Mouse (Mus musculus): ENCODE results near the gene Tdrd3.
A peak's percentile ranks its signal among the peaks of the same experiment; 100 is the strongest.

Gene Tdrd3

GRCm38 (mm10) chr14:87455630-87456175 lies 39.3 kb downstream of the Tdrd3 start:
- no peak for DNase-seq

- DNase-seq: no peak
These were observed 43.3 kb downstream of the Tdrd3 start for GRCm38 (mm10) chr14:87459777-87460176.

- no peak for DNase-seq
These were observed 45.1 kb downstream of the Tdrd3 start for GRCm38 (mm10) chr14:87461543-87461942.

- peak; percentile 88 to 92 for DNase-seq
These were observed 47.7 kb downstream of the Tdrd3 start for GRCm38 (mm10) chr14:87463963-87464654.

- no peak for DNase-seq
These were observed 48.2 kb downstream of the Tdrd3 start for GRCm38 (mm10) chr14:87464655-87465054.

- no peak for DNase-seq
These were observed 51.1 kb downstream of the Tdrd3 start for GRCm38 (mm10) chr14:87467586-87467985.

GRCm38 (mm10) chr14:87471521-87471920 lies 55.1 kb downstream of the Tdrd3 start:
- DNase-seq: no peak

- DNase-seq: no peak
These were observed 56.3 kb downstream of the Tdrd3 start for GRCm38 (mm10) chr14:87472782-87473181.

- no peak for DNase-seq
These were observed 59.4 kb downstream of the Tdrd3 start for GRCm38 (mm10) chr14:87475721-87476359.

- DNase-seq: no peak
These were observed 62.0 kb downstream of the Tdrd3 start for GRCm38 (mm10) chr14:87478339-87478951.

- DNase-seq: no peak
These were observed 69.4 kb downstream of the Tdrd3 start for GRCm38 (mm10) chr14:87485888-87486287.

GRCm38 (mm10) chr14:87497955-87498594 lies 81.6 kb downstream of the Tdrd3 start:
- no peak for DNase-seq

- DNase-seq: no peak
These were observed 89.5 kb downstream of the Tdrd3 start for GRCm38 (mm10) chr14:87505924-87506323.

GRCm38 (mm10) chr14:87515281-87515680 lies 98.8 kb downstream of the Tdrd3 start:
- DNase-seq: no peak

- no peak for DNase-seq
These were observed 100.9 kb downstream of the Tdrd3 start for GRCm38 (mm10) chr14:87517381-87517780.

- DNase-seq: no peak
These were observed 115.4 kb downstream of the Tdrd3 start for GRCm38 (mm10) chr14:87531847-87532246.

- DNase-seq: no peak
These were observed 120.8 kb downstream of the Tdrd3 start for GRCm38 (mm10) chr14:87537127-87537819.

- DNase-seq: no peak
These were observed 133.5 kb downstream of the Tdrd3 start for GRCm38 (mm10) chr14:87549986-87550385.

- no peak for DNase-seq
These were observed 135.8 kb downstream of the Tdrd3 start for GRCm38 (mm10) chr14:87552211-87552610.

- DNase-seq: no peak
These were observed 147.4 kb downstream of the Tdrd3 start for GRCm38 (mm10) chr14:87563841-87564240.

GRCm38 (mm10) chr14:87566211-87566610 lies 149.8 kb downstream of the Tdrd3 start:
- DNase-seq: peak; percentile 42 to 68

GRCm38 (mm10) chr14:87567034-87567461 lies 150.6 kb downstream of the Tdrd3 start:
- DNase-seq: peak in 1 of 2 experiments; percentile 10
